Mouse (Mus musculus): Measurements from ENCODE around the gene Ncaph.
"Not testable (repeated sequence)": the region's sequence is repeated elsewhere in the genome, so short reads cannot be mapped to it uniquely, and the experiment has no call there.

GRCm38 (mm10) chr2:127079066-127079465 is 54.7 kb downstream of the Ncaph start:
- TF ChIP-seq CTCF (IDR thresholded peaks at IDR 0.05; ENCODE audit: borderline replicate concordance, insufficient read depth, low read depth, low read length); POLR2A (IDR thresholded peaks at IDR 0.05; ENCODE audit: borderline replicate concordance, insufficient read depth, low read length): not testable (repeated sequence)
